Mouse (Mus musculus) kidney, adult 2 months (tissue): ENCODE results near the gene Tmem253.

Source experiments
- CTCF ChIP-seq: fragments of 200-500 bp; conservative IDR thresholded peaks from 2 replicates; pipeline ENCODE4 v1.5.1; 2011; ENCODE audit warnings: low read depth, mild to moderate bottlenecking, control low read depth, low read length, moderate library complexity, mixed read lengths; ENCODE audit not compliant: insufficient read depth, insufficient read length
- POLR2A ChIP-seq: fragments of 200-500 bp; IDR thresholded peaks from one replicate; pipeline ENCODE4 v1.6.1; 2011; ENCODE audit warnings: low read depth, low read length, control low read depth

DNA sequence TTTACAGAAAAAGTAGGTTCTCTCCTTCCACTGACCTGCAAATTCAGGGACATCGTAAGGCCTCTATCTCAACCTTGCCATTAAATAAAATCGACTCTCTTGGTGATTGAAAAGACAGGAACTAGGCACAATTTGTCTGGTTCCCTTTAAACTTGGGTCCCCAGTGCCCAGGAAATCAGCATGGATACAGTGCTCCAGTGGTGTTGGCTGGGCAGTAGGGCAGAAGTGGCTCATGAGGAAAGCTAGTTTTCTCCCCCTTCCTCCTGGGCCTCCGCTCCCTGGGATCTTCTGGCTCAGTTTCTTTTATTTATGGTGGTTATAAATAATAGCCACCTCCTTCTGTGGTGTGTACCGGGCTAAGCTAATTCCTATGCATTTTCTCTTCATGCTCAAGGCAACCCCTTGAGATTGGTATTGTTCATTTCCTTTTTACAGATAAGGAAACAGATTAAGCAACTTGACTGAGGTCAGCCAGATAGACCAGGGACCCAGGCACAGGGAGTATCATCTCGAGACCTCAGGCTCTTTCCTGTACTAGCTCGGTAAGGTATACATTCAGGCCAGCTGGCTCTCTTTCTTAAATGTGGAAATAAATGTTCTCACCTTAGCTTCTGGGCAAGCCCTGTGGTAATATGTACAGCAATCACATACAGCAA, at the start of gene Tmem253:
- TF ChIP-seq CTCF (no peak), POLR2A (no peak)
